Mouse (Mus musculus) neural tube, embryonic 14.5 days (tissue): ENCODE measurements at regions not wholly inside any gene's neighbourhood (a gene's known extent, or its start where the extent isn't known, plus 50 kb on each side); places are given as distances from the start of the nearest gene placed in this dataset.
"Not testable (repeated sequence)": the region's sequence is repeated elsewhere in the genome, so short reads cannot be mapped to it uniquely, and the experiment has no call there.

Source experiments
- ATAC-seq: fragments of 200-750 bp; cut with Nextera tagmentation; 2 replicates; pipeline ENCODE4 v1.8.0; 2017; ENCODE audit warnings: low read depth, mild to moderate bottlenecking, moderate TSS enrichment, moderate library complexity
- H3K27ac ChIP-seq: fragments of 300-500 bp; sonication (generic); 2 replicates; pipeline ENCODE4 v1.5.1; 2014; ENCODE audit warnings: low read depth, mild to moderate bottlenecking, control low read depth, low read length, moderate library complexity, mixed read lengths
- H3K27me3 ChIP-seq: fragments of 300-500 bp; sonication (generic); 2 replicates; pipeline ENCODE4 v1.6.1; 2014; ENCODE audit warnings: low read length; ENCODE audit not compliant: control insufficient read depth, insufficient read depth
- H3K36me3 ChIP-seq: fragments of 300-500 bp; sonication (generic); 2 replicates; pipeline ENCODE4 v1.6.1; 2014; ENCODE audit warnings: low read length, mixed read lengths; ENCODE audit not compliant: control insufficient read depth, insufficient read depth
- H3K4me1 ChIP-seq: fragments of 300-500 bp; sonication (generic); 2 replicates; pipeline ENCODE4 v1.6.1; 2014; ENCODE audit warnings: low read length; ENCODE audit not compliant: control insufficient read depth, insufficient read depth
- H3K4me2 ChIP-seq: fragments of 300-500 bp; sonication (generic); 2 replicates; pipeline ENCODE4 v1.6.1; 2014; ENCODE audit warnings: mild to moderate bottlenecking, low read depth, low read length, control low read depth
- H3K4me3 ChIP-seq: fragments of 300-500 bp; sonication (generic); 2 replicates; pipeline ENCODE4 v1.5.1; 2014; ENCODE audit warnings: low read depth, low read length, control low read depth, mixed read lengths
- H3K9ac ChIP-seq: fragments of 300-500 bp; sonication (generic); replicated peaks from 2 replicates; pipeline ENCODE4 v1.6.1; 2014; ENCODE audit warnings: low read depth, mild to moderate bottlenecking, control low read depth, low read length, mixed read lengths
- H3K9me3 ChIP-seq: fragments of 300-500 bp; sonication (generic); 2 replicates; pipeline ENCODE4 v1.6.1; 2016; ENCODE audit warnings: low read length; ENCODE audit not compliant: control insufficient read depth
- WGBS: fragments of 180-500 bp; shearing (Covaris S2); extraction: QIAGEN DNeasy Blood & Tissue Kit; methylation state at CpG from one replicate; pipeline ENCODE4 v1.1.7; 2014; 5-methylcytosine and 5-hydroxymethylcytosine counted together

- Histone ChIP-seq H3K9ac (no peak overlapping the region), H3K36me3 (no peaks in the 10 kb centered on the region), H3K4me2 (no peak overlapping the region), H3K4me1 (no peaks in the 10 kb centered on the region), H3K27me3 (no peaks in the 10 kb centered on the region), H3K27ac (no peak overlapping the region), H3K9me3 (no peaks in the 10 kb centered on the region), H3K4me3 (no peak overlapping the region)
- ATAC-seq, result no peak
- WGBS, result 91% methylated on average over 6 of the region's 6 CpGs
These were observed 182.5 kb downstream of the Srek1 start for GRCm38 (mm10) chr13:103591874-103592273.

- WGBS, result 65% methylated on average over 7 of the region's 7 CpGs
- H3K36me3 ChIP-seq, H3K9me3 ChIP-seq, H3K9ac ChIP-seq, H3K27ac ChIP-seq, H3K4me3 ChIP-seq, H3K27me3 ChIP-seq, ATAC-seq, H3K4me1 ChIP-seq, H3K4me2 ChIP-seq: not testable (repeated sequence)
These were observed 183.0 kb downstream of the Srek1 start for GRCm38 (mm10) chr13:103591381-103591780.

- ATAC-seq, result no peak
- H3K36me3 ChIP-seq, result no peaks in the 10 kb centered on the region
- WGBS, result 96% methylated on average over 5 of the region's 5 CpGs
These were observed 184.8 kb downstream of the Srek1 start for GRCm38 (mm10) chr13:103589646-103590045.

GRCm38 (mm10) chr13:103576856-103577255 is 197.6 kb downstream of the Srek1 start:
- Histone ChIP-seq H3K27ac (no peak overlapping the region), H3K9me3 (no peaks in the 10 kb centered on the region), H3K27me3 (no peaks in the 10 kb centered on the region), H3K4me2 (no peak overlapping the region), H3K4me3 (no peak overlapping the region), H3K36me3 (no peaks in the 10 kb centered on the region), H3K4me1 (no peaks in the 10 kb centered on the region), H3K9ac (no peak overlapping the region)
- 28% methylated on average over 4 of the region's 4 CpGs for WGBS
- no peak for ATAC-seq

More at GRCm38 (mm10) chr13:103589646-103590045, 184.8 kb downstream of the Srek1 start:
- H3K9me3 ChIP-seq, result no peaks in the 10 kb centered on the region
- H3K27me3 ChIP-seq, result no peaks in the 10 kb centered on the region
- H3K4me1 ChIP-seq, result no peaks in the 10 kb centered on the region
- no peak overlapping the region for H3K4me3 ChIP-seq
- H3K4me2 ChIP-seq, result no peak overlapping the region
- H3K27ac ChIP-seq, result no peak overlapping the region
- no peak overlapping the region for H3K9ac ChIP-seq

- H3K27me3 ChIP-seq, result no peaks in the 10 kb centered on the region
- H3K9me3 ChIP-seq, result no peaks in the 10 kb centered on the region
- no peaks in the 10 kb centered on the region for H3K4me1 ChIP-seq
- H3K4me2 ChIP-seq, result no peak overlapping the region
- no peak overlapping the region for H3K4me3 ChIP-seq
- no peak for ATAC-seq
- WGBS, result 68% methylated on average over 8 of the region's 8 CpGs
- H3K9ac ChIP-seq, result no peak overlapping the region
- no peak overlapping the region for H3K27ac ChIP-seq
- H3K36me3 ChIP-seq, result no peaks in the 10 kb centered on the region
These were observed 209.7 kb downstream of the Srek1 start for GRCm38 (mm10) chr13:103564715-103565114.

- no peak overlapping the region for H3K9ac ChIP-seq
- WGBS, result 47% methylated on average over 26 of the region's 26 CpGs
- H3K27me3 ChIP-seq, result no peaks in the 10 kb centered on the region
- no peak overlapping the region for H3K27ac ChIP-seq
- H3K36me3 ChIP-seq, result no peaks in the 10 kb centered on the region
- H3K9me3 ChIP-seq, result no peaks in the 10 kb centered on the region
- H3K4me2 ChIP-seq, result peak overlapping the region; percentile 7; the same call in 1 of the 2 replicates
- no peaks in the 10 kb centered on the region for H3K4me1 ChIP-seq
- ATAC-seq, result peak; percentile 75
- no peak overlapping the region for H3K4me3 ChIP-seq
These were observed 212.4 kb downstream of the Srek1 start for GRCm38 (mm10) chr13:103561795-103562705.

GRCm38 (mm10) chr13:103558915-103559314 is 215.5 kb downstream of the Srek1 start:
- Histone ChIP-seq H3K4me2 (no peak overlapping the region), H3K27me3 (no peaks in the 10 kb centered on the region), H3K9ac (no peak overlapping the region), H3K4me3 (no peak overlapping the region), H3K27ac (no peak overlapping the region), H3K9me3 (no peaks in the 10 kb centered on the region), H3K36me3 (no peaks in the 10 kb centered on the region), H3K4me1 (no peaks in the 10 kb centered on the region)
- ATAC-seq, result no peak
- 86% methylated on average over 3 of the region's 3 CpGs for WGBS

- no peaks in the 10 kb centered on the region for H3K9me3 ChIP-seq
- no peak overlapping the region for H3K4me3 ChIP-seq
- H3K4me1 ChIP-seq, result no peaks in the 10 kb centered on the region
- no peak overlapping the region for H3K9ac ChIP-seq
- H3K27me3 ChIP-seq, result no peaks in the 10 kb centered on the region
- no peak overlapping the region for H3K4me2 ChIP-seq
- no peaks in the 10 kb centered on the region for H3K36me3 ChIP-seq
- 0 out of 2 replicates have a peak overlapping the region, but pooled peaks have one; percentile 34 for H3K27ac ChIP-seq
- WGBS, result 56% methylated on average over 10 of the region's 10 CpGs
- ATAC-seq, result peak; percentile 34; the same call in 1 of the 2 replicates
These were observed 205.3 kb upstream of the Mast4 start for GRCm38 (mm10) chr13:103539577-103539976.

- 60% methylated on average over 1 of the region's 1 CpGs for WGBS
- no peak for ATAC-seq
These were observed 179.5 kb upstream of the Mast4 start for GRCm38 (mm10) chr13:103513825-103514224.

More at GRCm38 (mm10) chr13:103513825-103514224, 179.5 kb upstream of the Mast4 start:
- H3K4me3 ChIP-seq, result no peak overlapping the region
- no peaks in the 10 kb centered on the region for H3K36me3 ChIP-seq
- H3K27me3 ChIP-seq, result no peaks in the 10 kb centered on the region
- no peak overlapping the region for H3K9ac ChIP-seq
- H3K4me2 ChIP-seq, result no peak overlapping the region
- no peak overlapping the region for H3K27ac ChIP-seq
- H3K9me3 ChIP-seq, result no peaks in the 10 kb centered on the region
- H3K4me1 ChIP-seq, result no peaks in the 10 kb centered on the region
